Mouse (Mus musculus) kidney, postnatal 0 days (tissue): ENCODE data around the gene Hlcs. TPM values are rescaled to one million over a fixed set of nuclear protein-coding genes. Genes with fewer than 3 reads are reported as not detected.

Experiments used
- ATAC-seq: fragments of 200-750 bp; cut with Nextera tagmentation; replicated peaks from 2 replicates; pipeline ENCODE4 v1.8.0; 2017; ENCODE audit warnings: low read depth, moderate number of reproducible peaks, moderate TSS enrichment, moderate library complexity; ENCODE audit not compliant: low FRiP score
- DNase-seq: peaks from one replicate; pipeline ENCODE4 v3.0.0-alpha.2; 2016; ENCODE audit warnings: low spot score
- H3K27ac ChIP-seq: fragments of 300-500 bp; sonication (generic); 2 replicates; pipeline ENCODE4 v1.5.1; 2014; ENCODE audit warnings: mild to moderate bottlenecking
- H3K27me3 ChIP-seq: fragments of 300-500 bp; sonication (generic); 2 replicates; pipeline ENCODE4 v1.6.1; 2014; ENCODE audit warnings: low read length, mixed read lengths; ENCODE audit not compliant: insufficient read depth
- H3K36me3 ChIP-seq: fragments of 300-500 bp; sonication (generic); 2 replicates; pipeline ENCODE4 v1.6.1; 2014; ENCODE audit warnings: low read length, mixed read lengths; ENCODE audit not compliant: insufficient read depth
- H3K4me1 ChIP-seq: fragments of 300-500 bp; sonication (generic); replicated peaks from 2 replicates; pipeline ENCODE4 v1.6.1; 2014; ENCODE audit warnings: antibody characterized with exemption, low read length, mixed read lengths; ENCODE audit not compliant: insufficient read depth
- H3K4me2 ChIP-seq: fragments of 300-500 bp; sonication (generic); 2 replicates; pipeline ENCODE4 v1.6.1; 2014; ENCODE audit warnings: mild to moderate bottlenecking, low read length, moderate library complexity, mixed read lengths
- H3K4me3 ChIP-seq: fragments of 300-500 bp; sonication (generic); replicated peaks from 2 replicates; pipeline ENCODE4 v1.5.1; 2014; ENCODE audit warnings: low read depth, low read length
- H3K9ac ChIP-seq: fragments of 300-500 bp; sonication (generic); 2 replicates; pipeline ENCODE4 v1.6.1; 2014; ENCODE audit warnings: low read depth, low read length
- H3K9me3 ChIP-seq: fragments of 300-500 bp; sonication (generic); replicated peaks from 2 replicates; pipeline ENCODE4 v1.6.1; 2016; ENCODE audit warnings: low read length, inconsistent platforms, mixed read lengths
- CTCF ChIP-seq: IDR thresholded peaks from 2 replicates; pipeline ENCODE4 v1.5.1; 2016; ENCODE audit warnings: antibody characterized with exemption, low read depth, mild to moderate bottlenecking, moderate library complexity
- WGBS: fragments of 180-500 bp; shearing (Covaris S2); extraction: QIAGEN DNeasy Blood & Tissue Kit; methylation state at CpG from one replicate; pipeline ENCODE4 v1.1.7; 2014; 5-methylcytosine and 5-hydroxymethylcytosine counted together
- polyA plus RNA-seq: library from polyadenylated mRNA; unstranded; fragments of >200 nt; fragmentation: Nextera tagmentation; extraction: Ambion mirVana; gene quantifications from 2 replicates; pipeline ENCODE4 v1.2.1, GENCODE M21; 2015

Hlcs gene
- polyA plus RNA-seq, 1 experiment from 2014 or later: 5.0 TPM

DNA sequence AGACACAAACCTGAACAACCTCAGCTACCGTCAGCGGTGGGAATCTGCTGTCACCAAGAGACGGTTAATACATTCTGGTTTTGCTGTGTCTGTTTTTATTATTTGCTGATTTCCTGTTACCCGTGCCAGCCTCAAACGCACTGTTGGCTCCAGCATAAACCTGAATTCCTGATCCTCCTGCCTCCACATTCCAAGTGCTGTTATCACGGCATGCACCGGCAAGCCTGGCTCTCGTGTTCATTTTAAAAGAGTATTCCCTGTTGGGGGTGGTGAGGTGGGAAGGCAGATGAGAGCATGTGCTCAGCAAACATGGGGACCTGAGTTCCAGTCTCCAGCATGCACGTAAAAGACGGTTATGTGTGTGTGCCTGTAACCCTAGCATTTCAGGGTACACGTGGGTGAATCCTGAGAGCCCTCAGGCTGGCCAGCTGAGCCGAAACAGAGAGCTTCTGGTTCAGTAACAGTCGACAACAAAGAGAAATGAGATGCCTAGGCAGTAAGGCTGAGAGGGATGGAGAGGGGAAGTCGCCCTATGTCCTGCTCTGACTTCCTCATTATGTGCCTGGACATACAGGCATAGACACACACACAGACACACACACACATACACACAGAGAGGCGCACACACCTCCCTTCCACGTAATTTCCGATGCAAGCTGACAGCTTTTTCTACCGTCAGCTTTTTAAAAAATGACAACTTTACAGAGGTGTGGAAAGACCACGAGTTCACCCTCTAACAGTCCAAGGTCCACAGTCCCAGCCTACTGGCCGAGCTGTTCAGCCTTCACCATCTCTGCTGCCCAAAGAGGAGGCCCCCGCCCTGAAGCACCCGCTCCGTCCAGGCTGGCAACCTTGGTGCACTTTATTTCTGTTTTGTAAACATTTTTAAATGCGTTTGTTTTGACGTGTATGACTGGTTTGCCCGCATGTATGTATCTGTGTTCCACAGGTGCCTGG is 107.6 kb downstream of the Hlcs start:
- WGBS: 50% methylated on average over 26 of the region's 26 CpGs
- Histone ChIP-seq H3K27me3 (no peaks in the 10 kb centered on the region), H3K4me1 (peaks cover 10% of the 10 kb centered on the region), H3K36me3 (no peaks in the 10 kb centered on the region), H3K4me2 (0 out of 2 replicates have a peak overlapping the region, but pooled peaks have one; percentile 13), H3K27ac (no peak overlapping the region), H3K4me3 (no peak overlapping the region), H3K9ac (no peak overlapping the region), H3K9me3 (no peaks in the 10 kb centered on the region)
- ATAC-seq (peak; percentile 78), DNase-seq (no peak)
- TF ChIP-seq CTCF: no peak

DNA sequence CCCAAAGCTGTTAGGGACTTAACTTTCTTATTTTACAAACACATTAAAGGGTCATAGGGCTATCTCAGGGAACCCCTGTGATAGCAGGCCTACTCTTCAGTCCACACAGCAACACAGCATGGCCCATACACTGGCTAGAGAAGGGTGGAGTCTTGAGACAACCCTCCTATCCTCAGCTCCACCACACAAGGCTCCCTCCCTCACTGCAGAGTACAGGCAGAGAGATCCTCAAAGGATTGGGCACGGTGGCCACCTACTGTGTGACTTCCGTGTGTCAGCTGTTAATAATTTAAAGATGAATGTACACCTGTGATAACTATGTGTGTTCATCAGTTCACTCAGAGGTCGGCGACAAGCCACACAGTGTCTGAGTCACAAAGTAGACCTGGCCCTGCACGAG is 112.0 kb downstream of the Hlcs start:
- no peaks in the 10 kb centered on the region for H3K36me3 ChIP-seq

DNA sequence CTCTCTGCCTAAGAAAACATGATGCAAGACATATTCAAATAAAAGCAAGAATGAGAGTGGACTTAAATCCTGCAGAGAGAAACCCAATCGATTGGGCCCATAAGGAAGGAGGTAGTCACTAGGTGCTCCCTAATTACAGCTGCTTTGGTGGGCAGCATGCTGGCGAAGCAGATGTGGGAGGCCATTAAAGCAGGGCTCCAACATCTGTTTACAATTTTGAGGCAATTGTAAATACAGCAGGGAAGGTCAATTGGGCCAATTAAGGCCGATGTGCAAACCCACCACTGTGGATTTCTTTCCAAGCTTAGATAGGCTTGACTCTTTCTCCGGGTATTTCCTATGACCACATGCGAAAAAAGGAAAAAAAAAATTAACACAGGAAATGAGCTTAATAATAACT is 117.5 kb downstream of the Hlcs start:
- H3K9ac ChIP-seq: no peak overlapping the region
- no peak overlapping the region for H3K4me3 ChIP-seq
- 47% methylated on average over 5 of the region's 5 CpGs for WGBS
- ATAC-seq: no peak
- H3K27ac ChIP-seq: no peak overlapping the region
- no peaks in the 10 kb centered on the region for H3K27me3 ChIP-seq
- no peak for DNase-seq
- no peaks in the 10 kb centered on the region for H3K36me3 ChIP-seq
- no peaks in the 10 kb centered on the region for H3K9me3 ChIP-seq
- 0 out of 2 replicates have a peak, but pooled peaks cover 4% of the 10 kb centered on the region for H3K4me1 ChIP-seq
- no peak overlapping the region for H3K4me2 ChIP-seq
- no peak for TF ChIP-seq CTCF

More for the DNA sequence above, 112.0 kb downstream of the Hlcs start:
- DNase-seq (no peak), ATAC-seq (no peak)
- Histone ChIP-seq H3K4me3 (no peak overlapping the region), H3K4me2 (no peak overlapping the region), H3K4me1 (peaks cover 10% of the 10 kb centered on the region), H3K9me3 (no peaks in the 10 kb centered on the region), H3K27ac (no peak overlapping the region), H3K9ac (no peak overlapping the region), H3K27me3 (no peaks in the 10 kb centered on the region)
- no peak for TF ChIP-seq CTCF
- 82% methylated on average over 5 of the region's 5 CpGs for WGBS

DNA sequence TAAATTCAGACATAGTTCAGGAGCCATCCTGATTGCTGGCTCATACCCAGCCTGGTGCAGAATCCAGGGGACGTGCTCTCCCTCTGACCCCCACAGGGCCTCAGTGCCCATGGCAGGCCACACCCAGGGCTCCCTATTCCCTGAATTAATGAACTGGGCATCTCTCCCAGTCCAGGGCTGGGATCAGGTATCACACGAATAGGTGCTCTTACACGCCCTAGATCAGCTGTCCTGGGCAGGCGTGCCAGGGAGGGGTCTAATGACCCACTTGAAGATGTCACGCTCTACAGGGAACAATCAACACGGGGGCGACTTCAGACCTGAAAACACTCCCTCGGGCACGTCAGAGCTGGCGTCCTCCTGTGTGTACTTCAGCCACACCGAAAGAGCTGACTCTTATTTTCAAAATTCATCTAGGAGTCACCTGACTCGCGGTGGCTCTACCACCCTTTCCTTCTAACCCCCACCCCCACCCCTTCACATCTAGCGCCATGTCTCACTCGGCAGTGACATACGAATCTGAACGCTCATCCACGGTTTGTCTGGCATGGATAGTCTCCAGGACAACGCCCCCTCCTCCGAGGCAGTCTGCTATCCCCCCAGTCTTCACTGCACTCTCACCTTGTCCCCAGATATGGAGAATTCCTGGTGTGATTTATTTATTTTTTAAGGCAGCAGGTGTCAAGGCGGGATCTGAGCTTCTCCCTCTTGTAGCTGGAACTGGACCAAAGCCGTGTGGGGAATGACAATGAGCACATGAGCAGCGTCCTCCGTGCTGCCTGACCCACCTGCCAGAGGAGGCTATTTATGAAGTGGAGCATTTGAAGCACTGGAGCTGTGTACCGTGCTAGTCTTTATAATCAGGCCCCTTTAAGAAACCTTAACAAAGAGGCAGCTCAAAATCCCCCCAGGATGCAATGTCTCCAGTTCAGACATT is 121.7 kb downstream of the Hlcs start:
- no peak overlapping the region for H3K4me3 ChIP-seq
- H3K4me1 ChIP-seq: 0 out of 2 replicates have a peak, but pooled peaks cover 4% of the 10 kb centered on the region
- no peaks in the 10 kb centered on the region for H3K27me3 ChIP-seq
- H3K27ac ChIP-seq: no peak overlapping the region
- ATAC-seq: peak; percentile 71
- peak overlapping the region; percentile 32 for H3K4me2 ChIP-seq
- peak; percentile 39 for DNase-seq
- H3K9me3 ChIP-seq: no peaks in the 10 kb centered on the region
- no peaks in the 10 kb centered on the region for H3K36me3 ChIP-seq
- no peak overlapping the region for H3K9ac ChIP-seq
- TF ChIP-seq CTCF: no peak
- 50% methylated on average over 25 of the region's 25 CpGs for WGBS

DNA sequence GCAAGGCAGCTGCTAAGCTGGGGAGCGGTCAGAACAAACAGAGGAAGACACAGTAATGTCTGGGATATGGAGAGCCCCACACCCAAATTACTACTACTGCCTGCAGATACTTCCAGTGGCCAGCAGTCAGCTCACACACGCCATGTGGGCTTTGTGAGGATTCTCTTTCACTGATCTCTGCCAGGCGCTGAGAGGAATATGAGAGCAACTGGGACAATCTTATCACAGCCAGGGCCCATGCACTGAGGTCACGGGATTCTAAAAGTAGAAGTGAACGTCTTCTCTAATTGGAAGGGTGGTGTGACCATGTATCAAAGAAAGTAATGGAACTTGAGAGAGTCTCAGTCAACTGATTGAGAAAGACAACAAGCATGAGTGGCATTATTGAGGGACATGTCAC is 123.1 kb downstream of the Hlcs start:
- no peaks in the 10 kb centered on the region for H3K36me3 ChIP-seq
- H3K4me3 ChIP-seq: no peak overlapping the region
- no peaks in the 10 kb centered on the region for H3K27me3 ChIP-seq
- no peak overlapping the region for H3K4me2 ChIP-seq
- H3K9ac ChIP-seq: no peak overlapping the region
- no peaks in the 10 kb centered on the region for H3K9me3 ChIP-seq
- TF ChIP-seq CTCF: no peak
- DNase-seq (no peak), ATAC-seq (no peak)
- 0 out of 2 replicates have a peak, but pooled peaks cover 4% of the 10 kb centered on the region for H3K4me1 ChIP-seq
- H3K27ac ChIP-seq: no peak overlapping the region
- WGBS: 93% methylated on average over 5 of the region's 5 CpGs

DNA sequence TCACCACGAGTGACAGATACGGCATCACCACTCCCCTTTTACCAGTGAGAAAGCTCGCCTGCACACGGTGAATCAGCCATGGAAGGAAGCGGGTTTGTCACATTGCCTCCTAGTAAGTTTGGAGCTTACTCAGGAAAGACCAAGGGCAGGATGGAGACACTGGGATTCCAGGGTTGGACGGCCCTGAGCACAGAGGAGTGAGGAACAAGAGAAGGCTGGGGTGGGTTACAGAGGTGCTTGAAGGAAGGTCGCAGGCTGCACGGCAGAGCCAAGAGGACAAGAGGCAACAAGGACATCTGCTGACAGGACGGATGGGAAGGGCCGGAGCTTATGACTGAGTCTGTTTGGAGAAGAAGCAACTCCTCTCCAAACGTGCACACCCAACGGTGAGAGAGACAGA is 126.8 kb downstream of the Hlcs start:
- H3K9me3 ChIP-seq: no peaks in the 10 kb centered on the region
- no peak for TF ChIP-seq CTCF
- DNase-seq (no peak), ATAC-seq (no peak)
- H3K4me3 ChIP-seq: no peak overlapping the region
- H3K4me2 ChIP-seq: no peak overlapping the region
- WGBS: 71% methylated on average over 12 of the region's 12 CpGs
- no peak overlapping the region for H3K9ac ChIP-seq
- H3K27me3 ChIP-seq: no peaks in the 10 kb centered on the region
- H3K36me3 ChIP-seq: no peaks in the 10 kb centered on the region
- H3K27ac ChIP-seq: no peak overlapping the region
- 0 out of 2 replicates have a peak, but pooled peaks cover 4% of the 10 kb centered on the region for H3K4me1 ChIP-seq
